Mouse (Mus musculus) C2C12 (cell line): ENCODE data around the gene Nol4l. TPM values are rescaled to one million over a fixed set of nuclear protein-coding genes. Genes with fewer than 3 reads are reported as not detected.

ENCODE experiments used
- H3K27me3 ChIP-seq: one replicate; pipeline ENCODE4 v1.6.1; 2011; ENCODE audit not compliant: control insufficient read depth, insufficient read depth, insufficient read length
- H3K36me3 ChIP-seq: one replicate; pipeline ENCODE4 v1.6.1; 2011; ENCODE audit not compliant: control insufficient read depth, insufficient read depth
- H3K4me3 ChIP-seq: one replicate; pipeline ENCODE4 v1.5.1; 2011; ENCODE audit warnings: mild to moderate bottlenecking, control low read depth; ENCODE audit not compliant: poor library complexity, insufficient read depth, severe bottlenecking
- H3K79me2 ChIP-seq: one replicate; pipeline ENCODE4 v1.6.1; 2011; ENCODE audit not compliant: control insufficient read depth, insufficient read depth
- H3K79me3 ChIP-seq: one replicate; pipeline ENCODE4 v1.6.1; 2011; ENCODE audit warnings: low read depth, control low read depth
- H3ac ChIP-seq: one replicate; pipeline ENCODE3; 2011; ENCODE audit warnings: low read depth; ENCODE audit not compliant: control insufficient read depth, insufficient read length
- CEBPB ChIP-seq: IDR thresholded peaks from one replicate; pipeline ENCODE4 v1.6.1; 2011; ENCODE audit warnings: low read depth, mild to moderate bottlenecking, control low read depth, moderate library complexity
- CTCF ChIP-seq: IDR thresholded peaks from one replicate; pipeline ENCODE4 v1.5.1; 2011; ENCODE audit not compliant: control insufficient read depth, insufficient read depth, insufficient read length
- FOSL1 ChIP-seq: IDR thresholded peaks from one replicate; pipeline ENCODE4 v1.8.0; 2011; ENCODE audit warnings: mild to moderate bottlenecking, low read length; ENCODE audit not compliant: poor library complexity, insufficient read depth, severe bottlenecking
- MAX ChIP-seq: IDR thresholded peaks from one replicate; pipeline ENCODE4 v1.6.1; 2011; ENCODE audit warnings: mild to moderate bottlenecking, control low read depth
- MYOD1 ChIP-seq: IDR thresholded peaks from one replicate; pipeline ENCODE4 v1.6.1; 2011; ENCODE audit warnings: low read depth; ENCODE audit not compliant: control insufficient read depth, insufficient read length
- MYOG ChIP-seq: IDR thresholded peaks from one replicate; pipeline ENCODE4 v1.6.1; 2011; ENCODE audit not compliant: control insufficient read depth, insufficient read length; ENCODE audit errors: extremely low read depth
- USF1 ChIP-seq: IDR thresholded peaks from one replicate; pipeline ENCODE4 v1.6.1; 2011; ENCODE audit warnings: low read depth, mild to moderate bottlenecking, control low read depth, moderate library complexity
- polyA plus RNA-seq: library from polyadenylated mRNA; unstranded; fragments of >200 nt; fragmentation: generic; extraction: Trizol; gene quantifications from one replicate; pipeline ENCODE4 v1.2.1, GENCODE M21; 2012; ENCODE audit warnings: missing spikeins

Nol4l gene
- polyA plus RNA-seq, 1 experiment, result 0.42 TPM

DNA sequence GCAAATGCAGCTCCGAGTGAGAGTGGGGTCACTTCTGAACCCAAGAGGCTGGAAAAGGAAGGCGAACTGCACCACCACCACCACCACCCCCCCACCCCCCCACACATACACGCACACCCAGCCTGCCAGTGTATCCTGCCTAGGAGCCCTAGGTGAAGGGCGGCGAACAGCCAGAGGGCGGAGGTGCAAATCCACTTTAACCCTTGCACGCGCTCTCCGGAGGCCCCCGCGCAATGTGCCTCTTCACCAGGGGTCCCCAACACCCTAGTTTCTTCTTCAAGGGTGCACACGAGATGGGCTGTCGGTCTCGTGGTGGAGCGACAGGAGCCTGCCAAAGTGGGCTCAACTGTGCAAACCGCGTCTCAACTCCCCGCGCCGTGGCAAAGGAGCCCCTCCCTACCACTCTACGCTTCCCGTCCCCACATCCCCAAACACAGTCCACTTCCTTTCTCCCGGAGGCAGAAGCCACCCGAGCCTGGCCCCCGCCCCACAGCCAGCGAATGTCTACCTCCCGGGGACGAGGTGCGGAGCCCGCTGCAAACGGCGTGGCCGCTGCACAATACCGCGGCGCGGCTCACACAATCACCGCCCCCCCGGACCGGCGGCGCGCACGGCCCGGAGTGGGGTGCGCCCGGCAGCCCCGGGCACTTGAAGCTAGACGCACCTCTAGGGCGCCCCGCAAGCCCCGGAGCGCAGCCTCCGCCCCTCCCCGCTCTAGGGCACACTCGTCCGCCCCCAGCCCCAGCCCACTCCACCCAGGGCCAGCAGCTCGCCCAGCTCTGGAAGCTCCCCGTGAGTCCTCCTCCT is 86.1 kb downstream of the Nol4l start:
- peak overlapping the region; percentile 41 for H3ac ChIP-seq
- H3K27me3 ChIP-seq, result no peaks in the 10 kb centered on the region
- H3K36me3 ChIP-seq, result no peaks in the 10 kb centered on the region
- peak overlapping the region; percentile 32 for H3K4me3 ChIP-seq
- TF ChIP-seq MAX, result no peak
- TF ChIP-seq MYOG, result no peak
- no peak for TF ChIP-seq FOSL1
- no peak for TF ChIP-seq CTCF
- no peak for TF ChIP-seq MYOD1
- TF ChIP-seq USF1, result no peak
- TF ChIP-seq CEBPB, result no peak
- no peaks in the 10 kb centered on the region for H3K79me2 ChIP-seq
- H3K79me3 ChIP-seq, result no peaks in the 10 kb centered on the region

DNA sequence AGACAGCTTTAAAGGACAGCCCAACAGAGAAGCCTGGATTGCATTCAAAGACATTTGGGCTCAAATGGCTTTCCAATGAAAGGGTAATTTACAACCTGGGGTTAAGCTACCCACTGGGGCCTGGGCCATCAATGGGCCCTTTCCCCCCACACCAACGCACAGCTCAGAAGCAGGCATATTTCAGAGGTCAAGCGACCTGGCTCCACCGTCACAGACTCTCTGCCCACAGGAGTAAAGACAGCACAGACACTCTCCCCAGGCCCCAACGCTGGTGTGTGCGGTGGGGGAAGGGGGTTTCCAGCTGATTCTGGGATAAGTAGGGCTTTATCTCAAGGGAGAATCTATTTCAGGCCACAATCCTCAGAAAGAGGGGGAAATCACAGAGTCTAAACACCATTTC is 87.1 kb downstream of the Nol4l start:
- no peaks in the 10 kb centered on the region for H3K27me3 ChIP-seq
- H3ac ChIP-seq, result no peak overlapping the region
- H3K79me3 ChIP-seq, result no peaks in the 10 kb centered on the region
- H3K4me3 ChIP-seq, result no peak overlapping the region
- no peaks in the 10 kb centered on the region for H3K79me2 ChIP-seq
- TF ChIP-seq FOSL1 (no peak), USF1 (no peak), CEBPB (no peak), MAX (no peak), CTCF (no peak), MYOG (no peak), MYOD1 (no peak)
- no peaks in the 10 kb centered on the region for H3K36me3 ChIP-seq

GRCm38 (mm10) chr2:153441228-153441627 is 88.5 kb downstream of the Nol4l start:
- Histone ChIP-seq H3K4me3 (no peak overlapping the region), H3K79me2 (no peaks in the 10 kb centered on the region), H3K27me3 (no peaks in the 10 kb centered on the region)

DNA sequence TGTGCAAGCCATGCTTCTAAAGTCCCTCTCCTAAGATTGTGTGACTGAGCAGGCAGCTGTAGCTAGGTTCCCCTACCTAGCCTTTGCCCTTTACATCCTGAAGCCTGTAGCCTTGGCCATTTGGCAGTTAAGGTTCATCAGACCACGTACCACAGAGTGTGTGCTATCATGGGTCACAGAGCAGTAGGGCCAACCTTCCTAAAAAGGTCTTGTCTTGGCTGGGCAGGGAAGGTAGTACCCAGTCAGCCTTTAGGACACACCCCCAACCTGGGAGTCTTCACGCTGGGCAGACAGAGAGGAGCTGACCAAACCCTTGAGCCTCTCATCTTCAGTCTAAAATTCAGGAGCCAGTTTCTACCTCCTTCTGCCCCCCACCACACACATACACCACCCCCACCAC is 89.0 kb downstream of the Nol4l start:
- Histone ChIP-seq H3ac (no peak overlapping the region), H3K4me3 (no peak overlapping the region), H3K27me3 (no peaks in the 10 kb centered on the region), H3K79me2 (no peaks in the 10 kb centered on the region), H3K79me3 (no peaks in the 10 kb centered on the region), H3K36me3 (no peaks in the 10 kb centered on the region)
- TF ChIP-seq FOSL1 (no peak), USF1 (no peak), MYOD1 (no peak), CEBPB (no peak), CTCF (no peak), MYOG (no peak), MAX (no peak)

More at GRCm38 (mm10) chr2:153441228-153441627, 88.5 kb downstream of the Nol4l start:
- Histone ChIP-seq H3K36me3 (no peaks in the 10 kb centered on the region), H3K79me3 (no peaks in the 10 kb centered on the region), H3ac (no peak overlapping the region)
- TF ChIP-seq USF1 (no peak), CEBPB (no peak), MAX (no peak), MYOG (no peak), CTCF (no peak), FOSL1 (no peak), MYOD1 (no peak)

DNA sequence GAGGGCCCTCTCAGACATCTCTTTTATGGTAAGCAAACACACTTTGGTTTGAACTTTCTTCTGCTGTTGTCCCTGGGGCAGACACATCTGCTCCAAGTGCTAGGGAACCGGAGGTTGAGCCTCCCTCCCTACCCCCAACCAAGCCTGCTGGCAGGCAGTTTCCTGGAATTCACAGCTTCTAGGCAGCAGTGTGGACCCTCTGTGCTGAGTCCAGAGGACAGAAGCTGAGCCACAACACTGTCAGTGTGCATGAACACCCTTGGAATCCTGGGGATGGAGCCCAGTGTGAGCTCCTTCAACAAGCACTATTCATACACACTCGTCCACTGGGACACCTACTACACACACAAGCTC is 92.5 kb downstream of the Nol4l start:
- H3K36me3 ChIP-seq, result no peaks in the 10 kb centered on the region
- no peaks in the 10 kb centered on the region for H3K79me2 ChIP-seq
- no peak overlapping the region for H3ac ChIP-seq
- TF ChIP-seq MYOG (no peak), CTCF (no peak), FOSL1 (no peak), MAX (no peak), MYOD1 (no peak), USF1 (no peak)
- no peak overlapping the region for H3K4me3 ChIP-seq
- H3K27me3 ChIP-seq, result no peaks in the 10 kb centered on the region
- H3K79me3 ChIP-seq, result no peaks in the 10 kb centered on the region

DNA sequence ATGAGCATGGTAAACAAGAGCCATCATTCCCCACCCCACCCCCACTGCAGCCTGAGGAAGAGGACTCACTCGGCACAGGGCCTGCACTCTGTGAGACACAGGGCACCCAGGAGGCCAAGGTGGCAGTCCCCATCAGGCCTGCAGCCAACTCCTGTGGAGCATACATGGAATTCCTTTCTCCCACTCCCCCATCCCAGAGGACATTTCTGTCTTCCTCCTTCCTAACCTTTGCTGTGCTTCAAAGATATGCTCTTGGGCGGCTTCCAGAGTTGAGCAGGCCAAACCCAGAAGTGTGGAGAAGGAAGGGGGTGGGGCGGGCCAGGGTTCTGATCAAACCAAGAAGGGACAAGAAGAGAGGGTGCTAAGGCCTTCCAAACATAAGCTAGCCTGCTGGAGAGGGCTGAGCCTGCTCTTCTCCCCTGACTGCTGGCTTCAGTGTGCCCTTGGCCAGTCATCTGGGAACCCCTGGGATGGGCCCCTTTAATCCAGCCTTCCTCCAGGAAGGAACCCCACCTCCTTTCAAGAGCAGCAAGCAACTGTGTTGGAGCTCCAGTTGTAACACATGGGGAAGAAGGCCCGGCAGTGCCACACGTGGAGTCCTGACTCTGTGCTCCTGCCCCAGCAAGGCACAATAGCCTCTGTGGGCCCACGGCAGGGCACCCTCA is 93.0 kb downstream of the Nol4l start:
- Histone ChIP-seq H3K79me2 (no peaks in the 10 kb centered on the region), H3K79me3 (no peaks in the 10 kb centered on the region), H3K4me3 (no peak overlapping the region), H3ac (no peak overlapping the region), H3K27me3 (no peaks in the 10 kb centered on the region), H3K36me3 (no peaks in the 10 kb centered on the region)
- no peak for TF ChIP-seq MYOD1
